Mouse (Mus musculus) A20 (cell line): ENCODE results near the gene Olfr1297.

Experiments used
- DNase-seq: peaks from one replicate; pipeline ENCODE4 v3.0.0-alpha.2; 2011; ENCODE audit warnings: low read depth, low spot score

The Olfr1297 gene

GRCm38 (mm10) chr2:111626397-111626796 is at the start of gene Olfr1297:
Gene Olfr1297 (minus strand): TSS chr2:111626497.
- no peak for DNase-seq

DNA sequence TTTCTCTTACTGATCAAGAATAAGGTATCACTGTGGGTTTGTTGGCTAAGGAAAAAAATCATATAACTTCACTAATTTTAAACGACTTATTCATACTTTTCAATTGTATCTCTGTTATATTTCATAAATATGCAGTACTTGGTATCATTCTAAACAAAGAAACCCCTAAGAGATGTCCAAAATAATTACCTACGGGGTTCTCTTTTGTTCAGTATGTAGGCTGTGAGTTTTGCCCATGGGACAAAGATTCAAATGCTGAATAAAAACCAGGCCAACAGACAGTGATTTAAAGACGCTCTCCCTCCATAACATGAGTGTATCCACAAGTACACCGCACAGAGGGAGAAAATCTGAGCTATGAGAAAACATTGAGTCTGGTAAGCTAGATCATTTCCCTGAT is 34.8 kb upstream of the Olfr1297 start, which contains the start of gene Olfr1299:
TSS of gene Olfr1299 (plus strand) at position 301 of the 400 bp plus-strand sequence.
- DNase-seq: no peak

DNA sequence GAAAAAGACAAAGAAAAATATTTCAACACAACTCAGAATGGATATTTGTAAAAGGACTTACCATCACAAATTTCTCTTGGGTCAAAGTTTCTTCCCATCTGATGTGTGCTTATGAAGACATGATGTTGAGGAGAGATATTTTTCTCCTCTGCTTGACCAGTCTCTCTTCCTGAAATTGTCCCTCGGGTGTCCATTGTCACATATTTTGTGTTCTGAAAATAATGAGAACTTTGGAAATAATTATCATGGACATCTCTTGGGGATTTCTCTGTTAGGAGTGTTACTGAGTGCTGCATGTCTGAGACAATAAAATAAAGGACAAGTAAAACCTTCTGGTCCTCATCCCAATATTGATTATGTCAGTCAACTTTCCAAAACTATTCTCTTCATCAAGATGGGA is 22.8 kb upstream of the Olfr1297 start, which contains the start of gene Olfr1298:
TSS of gene Olfr1298 (minus strand) at position 101 of the 400 bp plus-strand sequence.
- no peak for DNase-seq

DNA sequence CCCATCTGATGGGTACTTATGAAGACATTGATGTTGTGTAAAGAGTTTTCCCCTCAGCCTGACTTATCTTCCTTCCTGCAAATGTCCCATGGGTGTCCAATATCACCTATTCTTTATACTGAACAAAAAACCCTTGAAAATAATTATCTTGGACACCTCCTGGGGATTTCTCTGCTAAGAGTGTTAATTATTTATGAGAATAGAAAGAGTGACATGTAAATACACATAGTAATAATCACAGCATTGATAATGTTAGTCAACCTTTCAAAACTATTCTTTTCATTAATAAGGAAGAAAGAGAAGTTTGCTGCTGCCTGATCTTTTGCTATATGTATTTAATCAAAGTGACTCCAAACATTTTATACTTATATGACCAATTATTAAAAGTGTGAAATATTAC is 56.7 kb downstream of the Olfr1297 start, which contains the start of gene Olfr1295:
TSS of gene Olfr1295 (minus strand) at position 101 of the 400 bp plus-strand sequence.
- DNase-seq: no peak
